Mouse (Mus musculus) embryo, embryonic 10.5 days (tissue): ENCODE results near the gene Srgn.
"Not testable (repeated sequence)": the region's sequence is repeated elsewhere in the genome, so short reads cannot be mapped to it uniquely, and the experiment has no call there.

Experiments
- DNase-seq: peaks from one replicate; pipeline ENCODE4 v3.0.0-alpha.2; 2015; ENCODE audit warnings: low spot score

Gene Srgn

GRCm38 (mm10) chr10:62521763-62522162, 5.5 kb downstream of the Srgn start:
- no peak for DNase-seq

- no peak for DNase-seq
These were observed 6.3 kb downstream of the Srgn start for GRCm38 (mm10) chr10:62520911-62521310.

- DNase-seq: no peak
These were observed 9.7 kb downstream of the Srgn start for GRCm38 (mm10) chr10:62517511-62517910.

- DNase-seq: no peak
These were observed 14.4 kb downstream of the Srgn start for GRCm38 (mm10) chr10:62512855-62513254.

GRCm38 (mm10) chr10:62511528-62511927, 15.7 kb downstream of the Srgn start:
- no peak for DNase-seq

GRCm38 (mm10) chr10:62509032-62509656, 18.1 kb downstream of the Srgn start:
- DNase-seq: no peak

GRCm38 (mm10) chr10:62508459-62508858, 18.8 kb downstream of the Srgn start:
- DNase-seq: peak; percentile 30

- DNase-seq: peak; percentile 53
These were observed 19.5 kb downstream of the Srgn start for GRCm38 (mm10) chr10:62507591-62508308.

- no peak for DNase-seq
These were observed 20.2 kb downstream of the Srgn start for GRCm38 (mm10) chr10:62507071-62507470.

- no peak for DNase-seq
These were observed 21.2 kb downstream of the Srgn start for GRCm38 (mm10) chr10:62506019-62506556.

GRCm38 (mm10) chr10:62505224-62505983, 21.8 kb downstream of the Srgn start:
- no peak for DNase-seq

- DNase-seq: no peak
These were observed 23.2 kb downstream of the Srgn start for GRCm38 (mm10) chr10:62503836-62504628.

GRCm38 (mm10) chr10:62503353-62503752, 23.9 kb downstream of the Srgn start:
- DNase-seq: no peak

GRCm38 (mm10) chr10:62501951-62502350, 25.3 kb downstream of the Srgn start:
- no peak for DNase-seq

- DNase-seq: no peak
These were observed 26.2 kb downstream of the Srgn start for GRCm38 (mm10) chr10:62500916-62501615.

- DNase-seq: peak; percentile 89
These were observed 26.9 kb downstream of the Srgn start for GRCm38 (mm10) chr10:62500088-62500915.

GRCm38 (mm10) chr10:62491681-62492080, 35.6 kb downstream of the Srgn start:
- not testable (repeated sequence) for DNase-seq

GRCm38 (mm10) chr10:62488266-62488665, 39.0 kb downstream of the Srgn start:
- DNase-seq: peak; percentile 84

- DNase-seq: peak; percentile 99
These were observed 40.4 kb downstream of the Srgn start, which contains the start of gene Vps26a for GRCm38 (mm10) chr10:62486618-62487415. TSS of gene Vps26a (minus strand) at chr10:62486805.
